Mouse (Mus musculus) neural tube, embryonic 13.5 days (tissue): ENCODE measurements around the gene Brd7. TPM values are rescaled to one million over a fixed set of nuclear protein-coding genes. Genes with fewer than 3 reads are reported as not detected.

Experiments
- ATAC-seq: fragments of 200-750 bp; cut with Nextera tagmentation; 2 replicates; pipeline ENCODE4 v1.8.0; 2017; ENCODE audit warnings: low read depth, mild to moderate bottlenecking, moderate TSS enrichment, moderate library complexity
- H3K27ac ChIP-seq: fragments of 300-500 bp; sonication (generic); replicated peaks from 2 replicates; pipeline ENCODE4 v1.5.1; 2015; ENCODE audit warnings: moderate library complexity, mild to moderate bottlenecking, inconsistent platforms
- H3K27me3 ChIP-seq: fragments of 300-500 bp; sonication (generic); 2 replicates; pipeline ENCODE4 v1.6.1; 2015; ENCODE audit warnings: mild to moderate bottlenecking, inconsistent platforms
- H3K36me3 ChIP-seq: fragments of 300-500 bp; sonication (generic); 2 replicates; pipeline ENCODE4 v1.6.1; 2015; ENCODE audit warnings: mild to moderate bottlenecking, inconsistent platforms
- H3K4me1 ChIP-seq: fragments of 300-500 bp; sonication (generic); replicated peaks from 2 replicates; pipeline ENCODE4 v1.6.1; 2015; ENCODE audit warnings: inconsistent platforms
- H3K4me2 ChIP-seq: fragments of 300-500 bp; sonication (generic); 2 replicates; pipeline ENCODE4 v1.6.1; 2015; ENCODE audit warnings: inconsistent platforms, mild to moderate bottlenecking, moderate library complexity
- H3K4me3 ChIP-seq: fragments of 300-500 bp; sonication (generic); 2 replicates; pipeline ENCODE4 v1.5.1; 2015; ENCODE audit warnings: mild to moderate bottlenecking, inconsistent platforms
- H3K9ac ChIP-seq: fragments of 300-500 bp; sonication (generic); 2 replicates; pipeline ENCODE4 v1.6.1; 2015; ENCODE audit warnings: moderate library complexity, mild to moderate bottlenecking, inconsistent platforms
- H3K9me3 ChIP-seq: fragments of 300-500 bp; sonication (generic); 2 replicates; pipeline ENCODE4 v1.6.1; 2016; ENCODE audit warnings: inconsistent platforms
- WGBS: fragments of 180-500 bp; shearing (Covaris S2); methylation state at CpG from one replicate; pipeline ENCODE4 v1.1.7; 2015; 5-methylcytosine and 5-hydroxymethylcytosine counted together
- polyA plus RNA-seq: library from polyadenylated mRNA; unstranded; fragments of >200 nt; fragmentation: Nextera tagmentation; extraction: Ambion mirVana; gene quantifications from 2 replicates; pipeline ENCODE4 v1.2.1, GENCODE M21; 2015

Gene Brd7
- polyA plus RNA-seq, 1 experiment from 2014 or later, result 72.0 TPM

GRCm38 (mm10) chr8:88376836-88377582 is 15.0 kb upstream of the Brd7 start:
- Histone ChIP-seq H3K9me3 (no peaks in the 10 kb centered on the region), H3K36me3 (no peaks in the 10 kb centered on the region), H3K27ac (peak overlapping the region; percentile 46), H3K4me2 (0 out of 2 replicates have a peak overlapping the region, but pooled peaks have one; percentile 3), H3K4me3 (no peak overlapping the region), H3K9ac (no peak overlapping the region), H3K27me3 (0 out of 2 replicates have a peak, but pooled peaks cover 3% of the 10 kb centered on the region), H3K4me1 (peaks cover 33% of the 10 kb centered on the region)
- 23% methylated on average over 19 of the region's 19 CpGs for WGBS
- ATAC-seq, result peak; percentile 90

GRCm38 (mm10) chr8:88371522-88371921 is 9.5 kb upstream of the Brd7 start:
- Histone ChIP-seq H3K9me3 (no peaks in the 10 kb centered on the region), H3K9ac (no peak overlapping the region), H3K4me1 (peaks cover 18% of the 10 kb centered on the region), H3K4me3 (no peak overlapping the region), H3K27ac (no peak overlapping the region), H3K27me3 (no peaks in the 10 kb centered on the region; the same call in 1 of the 2 replicates), H3K4me2 (no peak overlapping the region), H3K36me3 (no peaks in the 10 kb centered on the region)
- WGBS, result 85% methylated on average over 2 of the region's 2 CpGs
- ATAC-seq, result no peak

DNA sequence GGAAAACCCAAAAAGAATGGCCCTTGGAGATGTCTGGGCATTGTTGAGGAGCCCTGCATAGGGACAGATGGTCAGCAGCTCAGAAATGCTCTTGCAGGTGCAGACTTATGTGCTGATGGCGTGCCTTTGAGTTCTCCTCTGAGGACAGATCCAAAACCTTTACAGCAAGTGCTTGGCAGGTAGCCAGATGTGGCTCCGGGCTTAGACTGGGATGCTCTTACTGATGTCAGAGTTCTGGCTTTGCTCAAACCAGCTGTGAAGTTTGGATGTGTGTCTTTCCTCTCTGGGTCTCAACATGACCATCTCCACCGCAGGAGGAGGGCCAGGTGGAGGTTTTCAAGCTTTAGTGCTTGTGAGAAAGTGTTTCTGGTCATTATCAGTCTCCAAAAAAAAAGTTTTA is 7.8 kb upstream of the Brd7 start:
- no peak for ATAC-seq
- H3K4me3 ChIP-seq, result no peak overlapping the region
- no peak overlapping the region for H3K4me2 ChIP-seq
- no peaks in the 10 kb centered on the region; the same call in 1 of the 2 replicates for H3K27me3 ChIP-seq
- H3K9ac ChIP-seq, result no peak overlapping the region
- no peak overlapping the region for H3K27ac ChIP-seq
- peaks cover 6% of the 10 kb centered on the region; the same call in 1 of the 2 replicates for H3K4me1 ChIP-seq
- no peaks in the 10 kb centered on the region for H3K36me3 ChIP-seq
- 48% methylated on average over 3 of the region's 3 CpGs for WGBS
- H3K9me3 ChIP-seq, result no peaks in the 10 kb centered on the region

GRCm38 (mm10) chr8:88369221-88369620 is 7.2 kb upstream of the Brd7 start:
- H3K27me3 ChIP-seq, result no peaks in the 10 kb centered on the region; the same call in none of the 2 replicates
- no peak for ATAC-seq
- no peaks in the 10 kb centered on the region for H3K36me3 ChIP-seq
- H3K9ac ChIP-seq, result no peak overlapping the region
- no peak overlapping the region for H3K4me2 ChIP-seq
- H3K4me1 ChIP-seq, result peaks cover 6% of the 10 kb centered on the region; the same call in 1 of the 2 replicates
- H3K9me3 ChIP-seq, result no peaks in the 10 kb centered on the region
- H3K27ac ChIP-seq, result no peak overlapping the region
- WGBS, result 20% methylated on average over 6 of the region's 6 CpGs
- H3K4me3 ChIP-seq, result no peak overlapping the region

DNA sequence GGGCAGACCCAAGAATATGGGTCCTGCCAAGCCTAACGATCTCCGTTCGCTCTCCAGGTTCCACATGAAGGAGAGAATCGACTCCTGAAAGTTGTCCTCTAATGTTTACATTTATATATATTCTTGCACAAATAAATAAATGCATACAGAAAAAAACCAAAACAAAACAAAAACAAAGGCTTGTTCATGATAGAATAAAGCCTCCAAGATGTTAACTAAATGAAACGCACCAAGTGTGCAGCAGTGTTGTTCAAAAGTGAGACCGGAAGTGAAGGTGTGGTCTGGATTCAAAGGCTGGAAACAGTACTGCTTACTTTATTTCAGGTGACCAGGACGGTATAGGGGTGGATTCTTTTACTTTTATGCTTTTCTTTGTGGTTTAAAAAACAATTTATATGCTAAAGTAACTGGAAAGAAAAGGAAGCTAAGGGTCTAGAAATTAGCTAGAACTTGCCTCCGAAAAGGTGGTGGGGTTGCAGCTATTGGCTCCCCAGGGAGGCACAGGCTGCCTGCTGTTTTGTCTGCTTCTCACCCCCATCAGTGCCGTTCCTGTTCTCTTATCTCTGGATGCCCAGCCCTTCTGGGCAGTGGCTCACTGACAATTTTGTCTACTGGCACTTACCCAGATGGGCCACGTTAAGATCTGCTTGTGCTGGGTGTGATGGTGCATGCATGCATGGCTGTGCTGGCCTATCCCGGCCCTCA is 604 bp upstream of the Brd7 start:
- Histone ChIP-seq H3K4me2 (peak overlapping the region; percentile 86), H3K4me3 (peak overlapping the region; percentile 99), H3K36me3 (peaks cover 18% of the 10 kb centered on the region), H3K9ac (peak overlapping the region; percentile 43; the same call in 1 of the 2 replicates), H3K9me3 (no peaks in the 10 kb centered on the region), H3K27ac (no peak overlapping the region), H3K27me3 (no peaks in the 10 kb centered on the region; the same call in 1 of the 2 replicates), H3K4me1 (peaks cover 24% of the 10 kb centered on the region)
- ATAC-seq, result no peak; the same call in 1 of the 2 replicates
- WGBS, result 40% methylated on average over 11 of the region's 11 CpGs

DNA sequence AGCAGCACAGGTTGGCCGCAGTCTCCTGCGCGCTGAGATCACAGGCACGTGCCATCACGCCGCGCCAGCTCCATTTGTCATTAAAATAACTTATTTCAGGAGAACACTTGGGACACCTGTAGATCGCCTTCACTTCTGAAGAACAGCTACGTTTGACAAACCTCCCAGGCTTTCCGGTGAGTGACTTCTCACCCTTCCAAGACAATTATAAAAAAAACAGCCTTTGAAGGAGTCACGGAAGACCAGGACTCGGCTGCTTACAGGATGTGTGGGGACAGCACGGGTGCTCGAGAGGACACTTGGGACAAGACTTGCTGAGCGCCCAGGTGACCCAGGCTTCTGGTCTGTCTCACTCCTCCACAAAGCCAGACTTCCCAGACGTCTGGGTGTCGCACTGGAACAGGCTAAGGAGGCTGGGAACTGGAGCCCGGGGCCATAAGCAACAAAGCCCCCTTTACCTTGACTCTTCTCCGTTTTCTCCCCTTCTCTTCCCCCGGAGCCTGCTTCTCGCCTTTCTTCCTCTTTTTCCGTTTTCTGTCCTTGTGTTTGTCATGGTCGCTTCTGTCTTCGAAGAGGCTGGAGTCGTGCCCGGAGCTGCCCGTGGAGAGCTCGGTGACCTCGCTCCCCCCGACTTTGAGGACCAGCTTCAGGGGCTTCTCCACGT is 818 bp downstream of the Brd7 start:
- peaks cover 24% of the 10 kb centered on the region for H3K4me1 ChIP-seq
- WGBS, result 1% methylated on average over 31 of the region's 31 CpGs
- ATAC-seq, result peak; percentile 60

DNA sequence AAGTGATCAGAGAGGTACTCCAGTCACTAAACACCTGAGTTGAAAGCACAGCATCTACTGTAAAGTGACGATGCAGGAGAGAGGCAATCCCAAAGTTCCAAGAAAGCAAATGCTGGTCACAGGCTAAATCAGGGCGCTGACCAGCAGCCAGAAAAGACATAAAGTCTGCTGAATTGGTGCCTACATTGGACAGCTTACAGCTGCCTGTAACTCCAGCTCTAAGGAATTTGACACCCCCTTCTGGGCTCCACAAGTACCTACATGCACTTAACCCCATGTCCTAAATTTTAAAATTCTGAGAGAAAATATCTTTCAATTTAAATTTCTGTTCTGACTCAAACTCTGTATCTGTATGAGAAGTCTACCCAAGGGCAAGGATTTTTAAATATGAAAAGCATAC is 2.0 kb downstream of the Brd7 start:
- ATAC-seq, result no peak
- Histone ChIP-seq H3K36me3 (peaks cover 44% of the 10 kb centered on the region), H3K9me3 (no peaks in the 10 kb centered on the region), H3K27me3 (no peaks in the 10 kb centered on the region; the same call in 1 of the 2 replicates), H3K4me2 (peak overlapping the region; percentile 86), H3K4me3 (0 out of 2 replicates have a peak overlapping the region, but pooled peaks have one; percentile 99), H3K4me1 (peaks cover 24% of the 10 kb centered on the region), H3K27ac (no peak overlapping the region), H3K9ac (0 out of 2 replicates have a peak overlapping the region, but pooled peaks have one; percentile 95)
- 87% methylated on average over 2 of the region's 2 CpGs for WGBS

More for the DNA sequence above, 818 bp downstream of the Brd7 start:
- no peaks in the 10 kb centered on the region for H3K9me3 ChIP-seq
- peak overlapping the region; percentile 95 for H3K9ac ChIP-seq
- peaks cover 32% of the 10 kb centered on the region for H3K36me3 ChIP-seq
- H3K27me3 ChIP-seq, result no peaks in the 10 kb centered on the region; the same call in 1 of the 2 replicates
- H3K27ac ChIP-seq, result peak overlapping the region; percentile 89
- peak overlapping the region; percentile 99 for H3K4me3 ChIP-seq
- H3K4me2 ChIP-seq, result peak overlapping the region; percentile 86

DNA sequence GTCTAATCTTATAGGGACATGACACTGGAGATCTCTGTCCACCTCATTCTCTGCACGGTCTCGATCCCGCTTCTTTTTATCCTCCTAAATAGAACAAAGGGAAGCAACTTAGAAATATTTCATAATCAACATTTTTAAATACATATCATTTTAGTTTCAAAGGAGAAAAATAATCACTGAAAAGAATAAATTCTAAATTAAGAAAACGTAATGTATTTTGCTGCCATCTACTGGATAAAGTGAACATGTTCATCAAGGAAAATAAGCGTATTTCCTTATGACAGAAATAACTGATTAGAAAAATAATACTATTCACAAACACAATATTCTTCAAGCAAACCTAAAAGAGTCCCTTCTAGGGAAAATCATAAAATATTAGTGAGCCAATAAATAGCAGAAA is 4.0 kb downstream of the Brd7 start:
- Histone ChIP-seq H3K9ac (no peak overlapping the region), H3K9me3 (no peaks in the 10 kb centered on the region), H3K27me3 (no peaks in the 10 kb centered on the region), H3K4me2 (no peak overlapping the region), H3K27ac (no peak overlapping the region), H3K4me3 (no peak overlapping the region), H3K36me3 (peaks cover 63% of the 10 kb centered on the region), H3K4me1 (peaks cover 24% of the 10 kb centered on the region)
- 91% methylated on average over 5 of the region's 5 CpGs for WGBS
- no peak for ATAC-seq

- Histone ChIP-seq H3K27me3 (no peaks in the 10 kb centered on the region), H3K4me3 (no peak overlapping the region), H3K4me2 (no peak overlapping the region), H3K27ac (no peak overlapping the region), H3K4me1 (peaks cover 24% of the 10 kb centered on the region), H3K9me3 (no peaks in the 10 kb centered on the region), H3K9ac (no peak overlapping the region), H3K36me3 (peaks cover 68% of the 10 kb centered on the region)
- 85% methylated on average over 5 of the region's 5 CpGs for WGBS
- ATAC-seq, result no peak
Measured at GRCm38 (mm10) chr8:88357226-88357933, 4.6 kb downstream of the Brd7 start.

- Histone ChIP-seq H3K9ac (no peak overlapping the region), H3K9me3 (no peaks in the 10 kb centered on the region), H3K4me2 (no peak overlapping the region), H3K4me3 (no peak overlapping the region), H3K4me1 (no peaks in the 10 kb centered on the region), H3K27me3 (no peaks in the 10 kb centered on the region), H3K36me3 (peaks cover 91% of the 10 kb centered on the region), H3K27ac (no peak overlapping the region)
- WGBS, result 84% methylated on average over 2 of the region's 2 CpGs
- ATAC-seq, result no peak
Measured at GRCm38 (mm10) chr8:88349046-88349445, 12.9 kb downstream of the Brd7 start.

DNA sequence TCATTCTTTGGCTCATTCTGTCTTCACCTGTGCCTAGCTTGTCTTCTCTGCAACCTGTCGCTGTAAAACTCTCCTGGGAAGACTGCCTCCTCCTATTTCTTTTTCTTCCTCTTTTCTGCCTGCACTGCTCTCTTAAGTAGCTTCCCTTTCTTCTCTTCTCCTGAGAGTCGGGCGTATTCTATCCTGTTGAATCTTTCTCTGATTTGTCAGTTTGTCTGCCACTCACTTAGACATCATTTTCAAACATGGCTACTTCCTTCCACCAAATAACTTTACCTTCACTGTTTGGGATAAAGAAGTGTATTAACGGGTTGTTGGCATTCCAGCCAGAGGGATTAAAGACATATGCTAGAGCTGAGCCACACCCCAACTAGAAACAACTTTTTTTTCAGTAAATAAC is 20.0 kb downstream of the Brd7 start:
- no peaks in the 10 kb centered on the region for H3K9me3 ChIP-seq
- 94% methylated on average over 4 of the region's 4 CpGs for WGBS
- no peak for ATAC-seq
- no peak overlapping the region for H3K27ac ChIP-seq
- H3K4me1 ChIP-seq, result no peaks in the 10 kb centered on the region
- H3K27me3 ChIP-seq, result no peaks in the 10 kb centered on the region
- H3K9ac ChIP-seq, result no peak overlapping the region
- H3K4me3 ChIP-seq, result no peak overlapping the region
- H3K4me2 ChIP-seq, result no peak overlapping the region
- H3K36me3 ChIP-seq, result peaks cover 90% of the 10 kb centered on the region
